Mouse (Mus musculus) activated CD4-positive, CD25-positive, alpha-beta regulatory T cell, adult 9 weeks (primary cell): Measurements from ENCODE around the gene Acr. TPM values are rescaled to one million over a fixed set of nuclear protein-coding genes. Genes with fewer than 3 reads are reported as not detected.

Experiments
- polyA plus RNA-seq: library from polyadenylated mRNA; unstranded; fragments of 100-300 nt; shearing (Covaris generic); gene quantifications from one replicate; pipeline ENCODE4 v1.2.1, GENCODE M21; 2017

Gene Acr
- not detected for polyA plus RNA-seq

DNA sequence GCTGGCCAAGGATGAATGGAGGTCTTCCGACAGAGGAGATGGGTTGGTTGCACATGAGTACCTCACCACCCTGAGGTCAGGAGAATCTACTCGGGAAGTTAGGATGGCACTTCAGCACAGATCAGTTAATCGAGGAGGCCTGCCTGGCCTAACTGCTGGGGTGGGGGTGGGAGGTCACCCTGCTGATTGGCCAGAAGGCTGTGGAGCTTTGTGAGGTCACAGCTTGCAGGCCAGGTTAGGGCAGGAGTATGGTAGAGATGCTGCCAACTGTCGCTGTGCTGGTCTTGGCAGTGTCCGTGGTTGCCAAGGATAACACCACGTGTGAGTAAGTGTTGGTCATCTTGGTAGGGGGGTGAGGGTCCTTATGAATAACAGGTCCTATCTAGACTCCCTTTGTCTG, at the start of gene Acr:
Gene Acr (plus strand): TSS at position 213 of the 400 bp plus-strand sequence.

DNA sequence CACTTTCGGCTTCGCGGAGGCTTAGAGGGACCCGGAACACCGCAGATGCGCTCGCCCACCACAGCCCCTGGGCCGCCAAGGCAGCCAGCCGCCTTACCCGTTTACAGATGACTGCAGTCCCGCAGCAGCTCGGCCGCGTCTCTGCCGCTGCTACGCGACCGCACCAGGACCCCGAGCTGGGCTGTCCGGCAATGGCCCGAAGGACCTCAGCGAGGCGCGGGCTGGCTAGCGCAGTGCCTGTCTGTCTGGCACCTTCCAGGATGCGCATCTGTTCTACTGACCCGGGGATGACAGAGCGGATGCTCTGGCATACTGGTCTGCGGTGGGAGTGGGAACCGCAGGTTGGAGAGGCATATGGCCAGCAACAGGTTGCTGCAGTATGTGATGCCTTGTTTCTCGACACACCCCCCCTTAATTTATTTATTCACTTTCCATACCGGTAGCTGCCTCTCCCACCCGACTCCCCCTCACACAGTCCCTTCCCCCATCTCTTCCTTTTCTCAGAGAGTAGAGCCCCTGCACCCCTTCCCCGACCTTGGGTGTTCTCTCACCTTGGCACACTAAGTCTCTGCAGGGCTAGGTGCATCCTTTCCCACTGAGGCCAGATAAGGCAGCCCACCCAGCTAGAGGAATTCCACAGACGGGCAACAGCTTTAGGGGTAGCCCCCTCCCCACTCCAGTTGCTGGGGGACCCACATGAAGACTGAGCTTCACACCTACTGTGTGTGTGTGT, 23.8 kb downstream of the Acr start, which contains the start of gene Rabl2:
Gene Rabl2 (minus strand): TSS at position 201 of the 733 bp plus-strand sequence.

Other genes starting within 250 kb of the Acr start
- gene Adm2, start 245.6 kb upstream of the Acr start, polyA plus RNA-seq = not detected
- gene Miox, start 233.9 kb upstream of the Acr start, polyA plus RNA-seq = not detected
- gene Lmf2, start 212.7 kb upstream of the Acr start, polyA plus RNA-seq = 68.6 TPM
- gene Ncaph2, start 212.6 kb upstream of the Acr start, polyA plus RNA-seq = 172 TPM
- gene Sco2, start 194.5 kb upstream of the Acr start, polyA plus RNA-seq = 7.8 TPM
- gene Tymp, start 191.3 kb upstream of the Acr start, polyA plus RNA-seq = 0.75 TPM
- gene Odf3b, start 189.0 kb upstream of the Acr start, polyA plus RNA-seq = 0.35 TPM
- gene Klhdc7b, start 183.4 kb upstream of the Acr start, polyA plus RNA-seq = 0.09 TPM
- not detected for gene Syce3, start 157.8 kb upstream of the Acr start, polyA plus RNA-seq
- 0.33 TPM for gene Cpt1b, start 142.5 kb upstream of the Acr start, polyA plus RNA-seq
- gene C730034F03Rik, start 138.7 kb upstream of the Acr start, polyA plus RNA-seq = 6.0 TPM
- gene Gm44502, start 138.6 kb upstream of the Acr start, polyA plus RNA-seq = not detected
- gene Chkb, start 138.4 kb upstream of the Acr start, polyA plus RNA-seq = 104 TPM
- gene Mapk8ip2, start 114.4 kb upstream of the Acr start, polyA plus RNA-seq = 0.06 TPM
- gene Arsa, start 90.9 kb upstream of the Acr start, polyA plus RNA-seq = 25.0 TPM
- gene Shank3, start 68.7 kb upstream of the Acr start, polyA plus RNA-seq = not detected
- gene Rabl2, start 23.6 kb downstream of the Acr start, polyA plus RNA-seq = 1.8 TPM